Mouse (Mus musculus) heart, embryonic 12.5 days (tissue): Measurements from ENCODE around the gene Hook1. TPM values are rescaled to one million over a fixed set of nuclear protein-coding genes. Genes with fewer than 3 reads are reported as not detected.

Experiments
- ATAC-seq: fragments of 200-750 bp; cut with Nextera tagmentation; 2 replicates; pipeline ENCODE4 v1.8.0; 2017; ENCODE audit warnings: moderate TSS enrichment, moderate library complexity; ENCODE audit not compliant: insufficient number of reproducible peaks, low FRiP score
- H3K27ac ChIP-seq: fragments of 300-500 bp; sonication (generic); 2 replicates; pipeline ENCODE4 v1.5.1; 2016; ENCODE audit warnings: mild to moderate bottlenecking, moderate library complexity; ENCODE audit not compliant: poor library complexity, severe bottlenecking
- H3K27me3 ChIP-seq: fragments of 300-500 bp; sonication (generic); replicated peaks from 2 replicates; pipeline ENCODE4 v1.6.1; 2016; ENCODE audit warnings: mild to moderate bottlenecking, moderate library complexity
- H3K36me3 ChIP-seq: fragments of 300-500 bp; sonication (generic); 2 replicates; pipeline ENCODE4 v1.6.1; 2016; ENCODE audit warnings: mild to moderate bottlenecking, moderate library complexity
- H3K4me1 ChIP-seq: fragments of 300-500 bp; sonication (generic); replicated peaks from 2 replicates; pipeline ENCODE4 v1.6.1; 2016; ENCODE audit warnings: mild to moderate bottlenecking
- H3K4me2 ChIP-seq: fragments of 300-500 bp; sonication (generic); 2 replicates; pipeline ENCODE4 v1.6.1; 2016; ENCODE audit warnings: mild to moderate bottlenecking, moderate library complexity
- H3K4me3 ChIP-seq: fragments of 300-500 bp; sonication (generic); 2 replicates; pipeline ENCODE4 v1.5.1; 2016; ENCODE audit warnings: mild to moderate bottlenecking
- H3K9ac ChIP-seq: fragments of 300-500 bp; sonication (generic); 2 replicates; pipeline ENCODE4 v1.6.1; 2016; ENCODE audit warnings: mild to moderate bottlenecking, moderate library complexity
- H3K9me3 ChIP-seq: fragments of 300-500 bp; sonication (generic); replicated peaks from 2 replicates; pipeline ENCODE4 v1.6.1; 2016; ENCODE audit warnings: mild to moderate bottlenecking, moderate library complexity
- WGBS: fragments of 180-500 bp; shearing (Covaris S2); methylation state at CpG from one replicate; pipeline ENCODE4 v1.1.7; 2016; 5-methylcytosine and 5-hydroxymethylcytosine counted together
- polyA plus RNA-seq: library from polyadenylated mRNA; unstranded; fragments of >200 nt; fragmentation: Nextera tagmentation; extraction: Ambion mirVana; gene quantifications from 2 replicates; pipeline ENCODE4 v1.2.1, GENCODE M21; 2016

The Hook1 gene
- polyA plus RNA-seq: 11.0 and 11.7 TPM in 2 replicates

GRCm38 (mm10) chr4:95966928-95967724 is at the start of gene Hook1:
Hook1 (plus strand) TSS chr4:95967240.
- no peak within 1 kb of the TSS for H3K27ac ChIP-seq
- no peaks in the 10 kb centered on the region for H3K36me3 ChIP-seq
- no peaks in the 10 kb centered on the region for H3K4me1 ChIP-seq
- peak within 1 kb of the TSS; percentile 80 for H3K4me3 ChIP-seq
- H3K9me3 ChIP-seq: no peaks in the 10 kb centered on the region
- H3K9ac ChIP-seq: peak within 1 kb of the TSS; percentile 80
- peak; percentile 99 for ATAC-seq
- peak within 1 kb of the TSS; percentile 89 for H3K4me2 ChIP-seq
- WGBS: under 1% methylated on average over 82 of the region's 82 CpGs
- no peaks in the 10 kb centered on the region for H3K27me3 ChIP-seq

DNA sequence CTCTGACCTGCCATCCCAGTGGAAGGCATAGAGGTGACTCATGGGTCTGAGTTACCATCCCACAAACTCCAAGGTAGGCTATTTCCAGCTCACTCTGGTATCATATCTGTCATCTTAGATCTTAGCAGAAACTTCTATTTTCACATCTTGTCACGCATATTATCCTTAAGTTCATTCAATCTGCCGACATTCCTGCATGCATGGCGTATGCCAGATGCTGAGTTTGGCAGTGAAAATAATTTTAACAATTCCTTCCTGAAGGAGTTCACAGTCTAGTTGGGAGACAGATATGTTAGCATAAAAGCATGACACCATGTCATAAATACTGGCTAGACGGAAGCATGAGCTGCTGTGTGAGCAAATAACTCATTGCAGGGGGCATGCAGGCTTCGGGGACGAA is 49.3 kb upstream of the Hook1 start:
- Histone ChIP-seq H3K27me3 (no peaks in the 10 kb centered on the region), H3K27ac (no peak overlapping the region), H3K4me2 (no peak overlapping the region), H3K4me3 (no peak overlapping the region), H3K4me1 (peaks cover 7% of the 10 kb centered on the region), H3K9ac (no peak overlapping the region), H3K36me3 (no peaks in the 10 kb centered on the region), H3K9me3 (no peaks in the 10 kb centered on the region)
- 76% methylated on average over 6 of the region's 6 CpGs for WGBS
- ATAC-seq: no peak

DNA sequence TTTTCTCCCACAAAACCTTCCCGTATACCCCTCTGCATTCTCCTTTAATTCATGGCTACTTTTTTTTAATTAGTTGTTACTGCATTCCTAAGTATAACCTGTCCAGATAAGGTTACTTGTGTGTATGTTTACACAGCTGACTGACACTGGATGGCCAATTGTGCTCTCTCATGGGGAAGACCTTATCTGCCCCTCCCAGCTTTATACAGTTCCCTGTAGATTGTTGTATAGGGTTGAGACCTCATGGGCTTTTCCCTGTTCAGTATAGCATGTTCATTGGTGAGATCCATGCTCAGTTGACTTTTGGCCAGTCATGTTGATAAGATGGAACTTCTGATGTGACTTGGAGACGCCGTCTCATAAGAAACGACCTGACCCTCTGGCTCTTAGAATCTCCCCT is 46.6 kb upstream of the Hook1 start:
- peaks cover 5% of the 10 kb centered on the region for H3K4me1 ChIP-seq
- no peak for ATAC-seq
- H3K4me3 ChIP-seq: no peak overlapping the region
- no peak overlapping the region for H3K4me2 ChIP-seq
- 59% methylated on average over 4 of the region's 4 CpGs for WGBS
- no peaks in the 10 kb centered on the region for H3K36me3 ChIP-seq
- H3K27ac ChIP-seq: no peak overlapping the region
- no peaks in the 10 kb centered on the region for H3K9me3 ChIP-seq
- no peak overlapping the region for H3K9ac ChIP-seq
- H3K27me3 ChIP-seq: no peaks in the 10 kb centered on the region

DNA sequence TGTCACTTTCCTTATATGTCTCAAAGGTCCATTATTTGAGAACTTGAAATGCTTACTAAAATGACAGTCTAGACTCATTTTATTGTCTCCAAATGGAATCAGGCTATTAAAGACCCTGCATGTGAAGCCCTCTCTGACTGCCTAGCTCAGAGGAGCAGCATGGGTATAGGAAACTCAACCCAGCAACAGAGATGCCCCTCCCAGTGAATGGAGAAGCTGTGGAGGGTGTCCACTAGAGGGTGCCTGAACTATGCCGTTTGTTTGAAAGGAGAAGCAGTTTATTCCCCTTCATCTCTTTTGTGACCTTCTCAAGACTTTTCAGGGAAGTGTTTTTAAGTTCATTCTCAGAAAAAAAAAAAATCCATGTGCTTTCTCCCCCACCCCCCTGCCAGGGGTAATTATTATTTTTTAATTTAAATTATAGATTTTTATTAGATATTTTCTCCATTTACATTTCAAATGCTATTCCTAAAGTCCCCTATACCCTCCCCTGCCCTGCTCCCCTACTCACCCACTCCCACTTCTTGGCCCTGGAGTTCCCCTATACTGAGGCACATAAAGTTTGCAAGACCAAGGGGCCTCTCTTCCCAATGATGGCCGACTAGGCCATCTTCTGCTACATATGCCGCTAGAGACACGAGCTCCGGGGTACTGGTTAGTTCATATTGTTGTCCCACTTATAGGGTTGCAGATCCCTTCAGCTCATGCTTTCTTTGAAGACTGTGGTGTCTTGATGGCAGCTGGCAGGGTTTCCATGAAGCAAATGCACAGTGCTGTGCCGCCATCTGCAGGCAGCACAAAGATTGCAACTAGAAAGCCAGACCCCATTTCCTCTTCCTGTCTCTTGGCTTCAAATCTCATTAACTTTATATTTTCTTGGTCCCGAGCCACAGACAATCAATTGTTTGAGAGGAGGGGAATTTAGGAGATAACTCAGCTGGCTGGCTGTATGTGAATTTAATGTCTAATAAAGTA is 42.5 kb upstream of the Hook1 start:
- Histone ChIP-seq H3K9me3 (no peaks in the 10 kb centered on the region), H3K27me3 (no peaks in the 10 kb centered on the region), H3K36me3 (no peaks in the 10 kb centered on the region), H3K27ac (no peak overlapping the region), H3K9ac (no peak overlapping the region), H3K4me1 (no peaks in the 10 kb centered on the region), H3K4me2 (no peak overlapping the region), H3K4me3 (no peak overlapping the region)
- no peak for ATAC-seq
- WGBS: 15% methylated on average over 7 of the region's 7 CpGs

- no peak for ATAC-seq
- Histone ChIP-seq H3K36me3 (no peaks in the 10 kb centered on the region), H3K9ac (no peak overlapping the region), H3K27me3 (no peaks in the 10 kb centered on the region), H3K4me3 (no peak overlapping the region), H3K27ac (no peak overlapping the region), H3K9me3 (no peaks in the 10 kb centered on the region), H3K4me1 (no peaks in the 10 kb centered on the region), H3K4me2 (no peak overlapping the region)
- WGBS: 79% methylated on average over 1 of the region's 1 CpGs
Measured at GRCm38 (mm10) chr4:95928846-95929245, 38.2 kb upstream of the Hook1 start.

GRCm38 (mm10) chr4:95929936-95930335 is 37.1 kb upstream of the Hook1 start:
- ATAC-seq: no peak
- Histone ChIP-seq H3K4me1 (no peaks in the 10 kb centered on the region), H3K36me3 (no peaks in the 10 kb centered on the region), H3K27ac (no peak overlapping the region), H3K27me3 (no peaks in the 10 kb centered on the region), H3K4me3 (no peak overlapping the region), H3K9ac (no peak overlapping the region), H3K9me3 (no peaks in the 10 kb centered on the region), H3K4me2 (no peak overlapping the region)
- 73% methylated on average over 1 of the region's 1 CpGs for WGBS

DNA sequence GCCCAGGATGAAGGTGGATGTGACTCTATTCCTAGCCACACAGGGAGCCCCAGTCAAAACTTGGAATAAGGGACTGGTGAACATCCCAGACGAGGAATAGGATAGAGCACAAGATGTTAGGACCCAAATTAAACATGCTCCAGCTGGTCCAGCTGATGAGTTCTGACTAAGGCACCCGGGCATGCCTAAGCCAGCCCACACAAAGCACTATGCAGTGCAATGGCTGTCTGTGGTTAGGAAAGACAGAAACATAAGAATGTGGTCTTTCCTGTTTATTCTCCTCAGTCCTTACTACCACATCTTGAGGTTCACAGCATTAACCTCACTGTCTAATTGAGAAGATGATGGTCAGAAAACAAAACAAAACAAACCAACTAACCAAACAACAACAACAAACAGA is 35.7 kb upstream of the Hook1 start:
- H3K36me3 ChIP-seq: no peaks in the 10 kb centered on the region
- WGBS: 58% methylated on average over 2 of the region's 2 CpGs
- H3K9ac ChIP-seq: no peak overlapping the region
- H3K27me3 ChIP-seq: no peaks in the 10 kb centered on the region
- H3K27ac ChIP-seq: no peak overlapping the region
- no peaks in the 10 kb centered on the region for H3K9me3 ChIP-seq
- no peak overlapping the region for H3K4me2 ChIP-seq
- no peak for ATAC-seq
- H3K4me3 ChIP-seq: no peak overlapping the region
- no peaks in the 10 kb centered on the region for H3K4me1 ChIP-seq

DNA sequence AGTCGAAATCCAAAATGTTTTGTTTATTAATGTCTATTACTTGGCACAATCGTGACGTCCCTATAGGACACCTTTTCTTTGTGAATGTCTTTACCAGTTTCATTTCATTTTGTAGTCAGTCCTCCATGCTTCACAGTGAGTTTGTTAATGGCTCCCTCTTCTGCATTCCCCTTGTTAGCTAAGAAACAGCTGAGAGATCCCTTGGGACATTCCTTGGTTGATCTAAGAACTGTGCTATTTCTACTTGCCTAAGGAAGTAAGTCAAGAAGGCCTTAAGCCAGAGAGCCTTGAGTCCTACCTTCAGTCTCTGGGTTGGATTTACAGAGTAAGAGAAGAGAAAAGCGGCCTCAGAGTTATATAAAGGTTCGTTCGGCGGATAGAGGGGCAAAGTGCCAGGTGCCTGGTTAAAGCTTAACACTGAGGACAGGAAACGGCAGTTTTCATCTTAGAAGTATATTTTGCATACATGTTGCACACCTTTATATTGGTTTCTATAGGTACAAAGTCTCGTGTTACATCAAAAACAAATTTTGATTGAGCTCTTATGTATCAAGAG is 33.2 kb upstream of the Hook1 start:
- no peak overlapping the region for H3K4me3 ChIP-seq
- no peak overlapping the region for H3K4me2 ChIP-seq
- H3K27me3 ChIP-seq: no peaks in the 10 kb centered on the region
- no peaks in the 10 kb centered on the region for H3K36me3 ChIP-seq
- H3K9me3 ChIP-seq: no peaks in the 10 kb centered on the region
- WGBS: 79% methylated on average over 9 of the region's 9 CpGs
- ATAC-seq: no peak
- H3K27ac ChIP-seq: no peak overlapping the region
- H3K9ac ChIP-seq: no peak overlapping the region
- H3K4me1 ChIP-seq: no peaks in the 10 kb centered on the region

DNA sequence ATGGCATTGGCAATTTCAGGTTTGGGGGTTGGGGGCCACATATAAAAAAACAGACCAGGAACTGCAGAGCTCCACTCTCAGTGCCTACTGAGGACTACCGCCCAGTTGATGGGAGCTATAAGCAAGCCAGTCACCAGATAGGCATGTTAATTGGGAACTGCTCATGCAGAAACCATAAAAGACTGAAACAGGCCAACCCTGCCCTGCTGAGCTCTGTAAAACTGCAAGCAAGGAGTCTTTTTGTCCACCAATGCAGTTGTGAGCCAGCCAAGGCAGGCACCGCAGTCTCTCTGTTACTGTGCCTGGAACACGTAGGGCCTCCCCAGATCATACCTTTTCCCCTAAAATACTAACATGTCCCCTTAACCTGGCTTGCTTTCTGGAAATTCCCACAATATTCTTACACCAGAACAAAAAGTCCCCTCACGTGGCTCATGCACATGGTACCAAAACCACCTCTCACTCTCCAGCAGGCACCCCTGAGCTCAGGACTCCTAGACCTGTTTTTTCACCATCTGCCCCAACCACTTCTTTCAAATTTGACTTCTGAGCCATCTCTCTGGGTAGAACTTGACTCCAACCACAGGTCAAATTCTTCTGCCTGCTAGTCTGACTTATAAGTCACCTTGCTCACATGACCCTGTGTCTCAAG is 32.5 kb upstream of the Hook1 start:
- 80% methylated on average over 4 of the region's 4 CpGs for WGBS
- H3K4me2 ChIP-seq: no peak overlapping the region
- no peak for ATAC-seq
- H3K9me3 ChIP-seq: no peaks in the 10 kb centered on the region
- no peaks in the 10 kb centered on the region for H3K36me3 ChIP-seq
- H3K27me3 ChIP-seq: no peaks in the 10 kb centered on the region
- no peak overlapping the region for H3K9ac ChIP-seq
- H3K4me3 ChIP-seq: no peak overlapping the region
- no peak overlapping the region for H3K27ac ChIP-seq
- no peaks in the 10 kb centered on the region for H3K4me1 ChIP-seq

- no peak for ATAC-seq
- Histone ChIP-seq H3K4me2 (no peak overlapping the region), H3K27me3 (no peaks in the 10 kb centered on the region), H3K27ac (no peak overlapping the region), H3K9ac (no peak overlapping the region), H3K9me3 (no peaks in the 10 kb centered on the region), H3K36me3 (no peaks in the 10 kb centered on the region), H3K4me3 (no peak overlapping the region), H3K4me1 (no peaks in the 10 kb centered on the region)
- 84% methylated on average over 3 of the region's 3 CpGs for WGBS
Measured at GRCm38 (mm10) chr4:95938701-95939100, 28.3 kb upstream of the Hook1 start.

DNA sequence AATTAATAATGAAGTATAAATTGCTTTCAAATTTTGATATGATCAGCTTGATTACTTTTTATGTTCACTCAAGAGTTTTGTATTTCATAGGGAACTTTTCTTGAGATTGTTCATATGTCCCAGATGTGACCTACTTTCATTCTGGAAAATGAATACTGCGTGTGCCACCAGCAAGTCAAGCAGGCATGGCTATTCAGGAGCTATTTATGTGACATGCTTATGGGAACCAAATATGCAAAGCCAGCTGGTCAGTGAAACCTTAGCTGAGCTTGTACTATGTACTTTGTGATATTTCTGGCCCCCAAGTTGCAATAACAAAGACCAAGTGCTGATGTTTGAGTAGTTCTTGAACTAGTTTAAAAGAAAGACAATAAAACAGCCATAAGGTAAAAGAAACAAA is 19.1 kb upstream of the Hook1 start:
- Histone ChIP-seq H3K4me2 (no peak overlapping the region), H3K4me3 (no peak overlapping the region), H3K9me3 (no peaks in the 10 kb centered on the region), H3K4me1 (no peaks in the 10 kb centered on the region), H3K36me3 (no peaks in the 10 kb centered on the region), H3K27me3 (no peaks in the 10 kb centered on the region), H3K9ac (no peak overlapping the region), H3K27ac (no peak overlapping the region)
- ATAC-seq: no peak
- WGBS: 65% methylated on average over 1 of the region's 1 CpGs
